Mouse (Mus musculus): ENCODE results near the gene Elane.

- TF ChIP-seq CTCF (IDR thresholded peaks at IDR 0.05; ENCODE audit: extremely low read depth, insufficient read depth, insufficient read length, insufficient replicate concordance) = no peak
- no peak for TF ChIP-seq POLR2A (IDR thresholded peaks at IDR 0.05; ENCODE audit: low read depth, low read length)
Measured at GRCm38 (mm10) chr10:79921572-79921971, 35.5 kb downstream of the Elane start.
